ENCODE assay signal across 8 mouse cellular contexts in the genomic region with DNA sequence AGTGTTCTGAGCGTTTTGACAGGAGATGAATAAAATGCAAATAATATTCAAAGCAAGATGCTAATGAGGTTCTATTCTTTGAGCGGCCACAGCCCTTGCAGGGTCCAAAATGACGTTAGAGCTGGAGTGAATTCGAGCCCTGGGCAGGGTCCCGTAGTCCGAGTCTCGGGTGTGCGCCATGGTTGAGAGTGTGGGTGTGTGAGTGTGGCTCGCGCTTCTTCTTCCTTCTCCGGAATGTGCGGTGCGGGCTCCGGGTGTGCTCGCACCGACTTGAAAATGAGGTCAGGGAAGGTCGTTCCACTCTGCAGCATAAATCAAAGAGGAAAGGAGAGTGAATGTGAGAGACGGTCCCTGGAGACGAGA. TPM values are rescaled to one million over a fixed set of nuclear protein-coding genes. Genes with fewer than 3 reads are reported as not detected.
A peak's percentile ranks its signal among the peaks of the same experiment; 100 is the strongest.
DNase-seq lines count a peak whose midpoint lies in the region; ATAC-seq lines count a peak whose summit lies in the region.

No protein-coding gene starts in this region.

- no peak for ATAC-seq in lung, embryonic 15.5 days (ENCODE audit: borderline replicate concordance, extremely low read depth, low FRiP score, low TSS enrichment)
- no peak for ATAC-seq in forebrain, embryonic 13.5 days
- no peak for ATAC-seq in liver, embryonic 15.5 days (ENCODE audit: insufficient read depth)
- ATAC-seq in stomach, embryonic 14.5 days (ENCODE audit: insufficient number of reproducible peaks, insufficient read depth, low FRiP score, low read depth): no peak

- peaks cover 66% of the 10 kb centered on the region for H3K27me3 ChIP-seq in lung, embryonic 15.5 days
- H3K27me3 ChIP-seq in forebrain, embryonic 13.5 days: peaks cover 76% of the 10 kb centered on the region
- H3K27me3 ChIP-seq in liver, embryonic 15.5 days: peaks cover 78% of the 10 kb centered on the region
- peaks cover 12% of the 10 kb centered on the region; the same call in 1 of the 2 replicates for H3K27me3 ChIP-seq in stomach, embryonic 14.5 days (ENCODE audit: control insufficient read depth, insufficient read depth, low read length)

- DNase-seq in lung, postnatal 25 days (ENCODE audit: low spot score): no peak
- no peak for DNase-seq in ovary, postnatal 14 days (ENCODE audit: low spot score)
- no peak for DNase-seq in right cerebral cortex, postnatal 4 days
- DNase-seq in gastrocnemius, postnatal 10 days: no peak

- H3K36me3 ChIP-seq in lung, embryonic 15.5 days: no peaks in the 10 kb centered on the region
- no peaks in the 10 kb centered on the region for H3K36me3 ChIP-seq in forebrain, embryonic 13.5 days (ENCODE audit: poor library complexity, severe bottlenecking)
- H3K36me3 ChIP-seq in liver, embryonic 15.5 days (replicated peaks): no peaks in the 10 kb centered on the region
- no peaks in the 10 kb centered on the region for H3K36me3 ChIP-seq in stomach, embryonic 14.5 days (ENCODE audit: control insufficient read depth, insufficient read depth, low read length)

- H3K27ac ChIP-seq in lung, embryonic 15.5 days: no peak overlapping the region
- H3K27ac ChIP-seq in forebrain, embryonic 13.5 days: no peak overlapping the region
- peak overlapping the region; percentile 70; the same call in 1 of the 2 replicates for H3K27ac ChIP-seq in liver, embryonic 15.5 days (replicated peaks)
- H3K27ac ChIP-seq in stomach, embryonic 14.5 days (ENCODE audit: low read length): no peak overlapping the region

- H3K9me3 ChIP-seq in lung, embryonic 15.5 days: no peaks in the 10 kb centered on the region
- 0 out of 2 replicates have a peak, but pooled peaks cover 4% of the 10 kb centered on the region for H3K9me3 ChIP-seq in forebrain, embryonic 13.5 days (replicated peaks)
- 0 out of 2 replicates have a peak, but pooled peaks cover 2% of the 10 kb centered on the region for H3K9me3 ChIP-seq in liver, embryonic 15.5 days (replicated peaks)
- peaks cover 2% of the 10 kb centered on the region; the same call in 1 of the 2 replicates for H3K9me3 ChIP-seq in stomach, embryonic 14.5 days (ENCODE audit: control insufficient read depth, low read depth, low read length)

- under 1% methylated on average over 19 of the region's 19 CpGs for WGBS in lung, embryonic 15.5 days
- whole genome bisulfite sequencing in forebrain, embryonic 13.5 days: under 1% methylated on average over 19 of the region's 19 CpGs
- WGBS in liver, embryonic 15.5 days (ENCODE audit: insufficient replicate concordance): 1% methylated on average over 19 of the region's 19 CpGs
- under 1% methylated on average over 19 of the region's 19 CpGs for WGBS in stomach, embryonic 14.5 days

- H3K4me2 ChIP-seq in lung, embryonic 15.5 days: peak overlapping the region; percentile 82
- peak overlapping the region; percentile 59 for H3K4me2 ChIP-seq in forebrain, embryonic 13.5 days
- H3K4me2 ChIP-seq in liver, embryonic 15.5 days: peak overlapping the region; percentile 52
- peak overlapping the region; percentile 66 for H3K4me2 ChIP-seq in stomach, embryonic 14.5 days (replicated peaks; ENCODE audit: low read depth, low read length)

- H3K4me1 ChIP-seq in lung, embryonic 15.5 days: peaks cover 50% of the 10 kb centered on the region
- H3K4me1 ChIP-seq in forebrain, embryonic 13.5 days: peaks cover 49% of the 10 kb centered on the region
- H3K4me1 ChIP-seq in liver, embryonic 15.5 days (replicated peaks): peaks cover 16% of the 10 kb centered on the region
- H3K4me1 ChIP-seq in stomach, embryonic 14.5 days (ENCODE audit: control insufficient read depth, insufficient read depth, low read length): peaks cover 26% of the 10 kb centered on the region; the same call in 1 of the 2 replicates

- H3K9ac ChIP-seq in lung, embryonic 15.5 days: no peak overlapping the region
- no peak overlapping the region for H3K9ac ChIP-seq in forebrain, embryonic 13.5 days
- no peak overlapping the region for H3K9ac ChIP-seq in liver, embryonic 15.5 days
- H3K9ac ChIP-seq in stomach, embryonic 14.5 days (replicated peaks; ENCODE audit: low read depth, low read length): no peak overlapping the region

- H3K4me3 ChIP-seq in lung, embryonic 15.5 days: peak overlapping the region; percentile 37
- H3K4me3 ChIP-seq in forebrain, embryonic 13.5 days: peak overlapping the region; percentile 25
- H3K4me3 ChIP-seq in liver, embryonic 15.5 days (replicated peaks): peak overlapping the region; percentile 18; the same call in 1 of the 2 replicates
- peak overlapping the region; percentile 27; the same call in 1 of the 2 replicates for H3K4me3 ChIP-seq in stomach, embryonic 14.5 days (ENCODE audit: low read depth, low read length)

RNA-seq across cellular contexts. Expression of gene 1700067P10Rik, which starts 9.4 kb away (rescaled TPM):
- polyA plus RNA-seq in lung, embryonic 15.5 days (2015; fragmentation: Nextera tagmentation; extraction: Ambion mirVana): not detected in 2 replicates
- not detected in 2 replicates for polyA plus RNA-seq in forebrain, embryonic 13.5 days (2015; fragmentation: Nextera tagmentation; extraction: Ambion mirVana)
- not detected in 2 replicates for polyA plus RNA-seq in liver, embryonic 15.5 days (2015; fragmentation: Nextera tagmentation; extraction: Ambion mirVana)
- polyA plus RNA-seq in stomach, embryonic 14.5 days (2014; fragmentation: Nextera tagmentation; extraction: Ambion mirVana): not detected in 2 replicates
- not detected for total RNA-seq in gastrocnemius, postnatal 10 days (2021)

RNA-seq across cellular contexts. Expression of gene 9830107B12Rik, which starts 47.6 kb away (rescaled TPM):
- polyA plus RNA-seq in lung, embryonic 15.5 days (2015; fragmentation: Nextera tagmentation; extraction: Ambion mirVana): not detected in 2 replicates
- polyA plus RNA-seq in forebrain, embryonic 13.5 days (2015; fragmentation: Nextera tagmentation; extraction: Ambion mirVana): not detected in 2 replicates
- 0.70 and 0.84 TPM in 2 replicates for polyA plus RNA-seq in liver, embryonic 15.5 days (2015; fragmentation: Nextera tagmentation; extraction: Ambion mirVana)
- polyA plus RNA-seq in stomach, embryonic 14.5 days (2014; fragmentation: Nextera tagmentation; extraction: Ambion mirVana): not detected in 2 replicates
- total RNA-seq in gastrocnemius, postnatal 10 days (2021): not detected
